Mouse (Mus musculus): ENCODE measurements around the gene Ccne1.
"Not testable (repeated sequence)": the region's sequence is repeated elsewhere in the genome, so short reads cannot be mapped to it uniquely, and the experiment has no call there.

- TF ChIP-seq POLR2A, CTCF (IDR thresholded peaks at IDR 0.05; ENCODE audit: extremely low read depth, insufficient read depth, low read length): not testable (repeated sequence)
Measured at GRCm38 (mm10) chr7:38124164-38124563, 16.8 kb upstream of the Ccne1 start.
